Mouse (Mus musculus): Measurements from ENCODE around the gene Gm7145.
"Not testable (repeated sequence)": the region's sequence is repeated elsewhere in the genome, so short reads cannot be mapped to it uniquely, and the experiment has no call there.

- not testable (repeated sequence) for TF ChIP-seq GATA1 (IDR thresholded peaks at IDR 0.05; ENCODE audit: borderline replicate concordance, low read length); FLI1 (IDR thresholded peaks at IDR 0.05; ENCODE audit: low read length)
Observed at GRCm38 (mm10) chr1:118003876-118004275, 38.1 kb downstream of the Gm7145 start.
